Mouse (Mus musculus): ENCODE data around the gene Pdgfa. TPM values are rescaled to one million over a fixed set of nuclear protein-coding genes. Genes with fewer than 3 reads are reported as not detected.

Gene Pdgfa
- polyA plus RNA-seq, 1 experiment from 2014 or later = 14.5 TPM

DNA sequence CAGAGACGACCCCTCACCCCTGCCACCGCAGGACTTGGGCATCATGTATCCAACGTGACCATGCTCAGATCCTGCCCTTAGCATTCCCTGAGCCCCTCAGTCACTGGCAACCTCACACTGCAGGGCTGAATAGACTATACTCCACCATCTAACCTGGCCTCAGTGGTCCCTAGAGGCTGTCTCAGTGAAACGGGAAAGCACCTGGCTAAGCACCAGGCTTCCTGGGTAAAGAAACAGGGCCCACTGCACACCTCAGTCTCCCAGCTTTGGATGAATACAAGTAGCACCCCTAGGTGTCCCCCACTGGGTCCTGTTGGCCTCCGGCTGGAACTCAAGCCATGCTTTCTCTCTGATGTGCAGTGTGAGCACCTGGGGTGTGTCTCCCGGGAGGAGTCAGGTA, 23.7 kb downstream of the Pdgfa start:
- Histone ChIP-seq H3K9ac (no peak overlapping the region), H3K4me2 (no peak overlapping the region), H3K4me3 (no peak overlapping the region), H3K9me3 (no peaks in the 10 kb centered on the region), H3K27me3 (no peaks in the 10 kb centered on the region), H3K27ac (no peak overlapping the region), H3K4me1 (replicated peaks) (peaks cover 4% of the 10 kb centered on the region; the same call in 1 of the 2 replicates), H3K36me3 (no peaks in the 10 kb centered on the region)
- WGBS = 91% methylated on average over 6 of the region's 6 CpGs
- ATAC-seq (ENCODE audit: low FRiP score) = no peak

DNA sequence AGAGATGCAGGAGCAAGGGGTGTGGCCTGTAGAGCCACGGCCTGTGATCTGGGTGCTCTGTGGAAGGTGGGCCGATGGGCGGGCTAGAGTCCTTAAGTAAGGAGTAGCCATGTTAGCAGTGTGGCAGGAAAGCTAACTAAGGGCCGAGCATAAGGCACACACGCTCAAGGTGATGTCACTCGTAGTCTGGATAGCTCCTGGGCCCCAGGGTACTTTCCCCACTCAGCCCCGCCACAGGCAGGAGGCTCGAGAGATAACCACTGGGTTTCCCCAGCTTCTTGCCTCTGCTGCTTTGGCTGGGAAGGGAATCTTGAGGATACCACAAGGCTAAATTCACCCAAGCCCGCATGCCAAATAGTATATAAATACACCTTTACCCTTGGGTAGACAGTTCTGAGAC, 25.8 kb downstream of the Pdgfa start:
- Histone ChIP-seq H3K36me3 (no peaks in the 10 kb centered on the region), H3K4me3 (no peak overlapping the region), H3K4me1 (replicated peaks) (peaks cover 8% of the 10 kb centered on the region), H3K9ac (no peak overlapping the region), H3K9me3 (no peaks in the 10 kb centered on the region), H3K4me2 (no peak overlapping the region), H3K27ac (no peak overlapping the region), H3K27me3 (no peaks in the 10 kb centered on the region)
- WGBS = 85% methylated on average over 9 of the region's 9 CpGs
- no peak for ATAC-seq (ENCODE audit: low FRiP score)

DNA sequence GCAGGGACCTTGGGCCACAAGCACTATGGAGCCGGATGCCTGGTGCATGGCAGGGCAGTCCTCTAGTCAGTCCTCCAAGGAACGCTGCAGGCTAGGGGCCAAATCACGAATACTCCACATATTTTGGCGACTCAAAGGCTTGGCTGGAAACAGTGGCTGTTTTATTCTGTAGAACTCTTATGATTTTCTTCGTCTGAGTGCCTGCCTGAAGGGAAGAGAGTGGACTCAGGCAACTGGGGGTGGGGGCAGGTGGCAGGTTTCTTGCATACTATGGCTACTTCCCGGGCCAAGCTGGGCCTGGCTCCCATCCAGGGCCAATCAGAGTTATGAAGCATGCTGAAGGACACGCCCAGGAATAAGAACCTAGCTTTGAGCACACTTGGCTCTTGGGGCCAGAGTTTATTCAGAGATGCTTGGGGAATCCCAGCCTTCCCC, 27.1 kb downstream of the Pdgfa start:
- WGBS = 66% methylated on average over 7 of the region's 7 CpGs
- no peaks in the 10 kb centered on the region for H3K36me3 ChIP-seq
- ATAC-seq (ENCODE audit: low FRiP score) = no peak
- H3K4me2 ChIP-seq = no peak overlapping the region
- H3K9me3 ChIP-seq = no peaks in the 10 kb centered on the region
- no peaks in the 10 kb centered on the region for H3K27me3 ChIP-seq
- H3K27ac ChIP-seq = no peak overlapping the region
- H3K4me3 ChIP-seq = no peak overlapping the region
- H3K4me1 ChIP-seq (replicated peaks) = peaks cover 21% of the 10 kb centered on the region
- no peak overlapping the region for H3K9ac ChIP-seq

GRCm38 (mm10) chr5:138966033-138966724, 31.0 kb downstream of the Pdgfa start:
- Histone ChIP-seq H3K9ac (0 out of 2 replicates have a peak overlapping the region, but pooled peaks have one; percentile 19), H3K4me2 (no peak overlapping the region), H3K4me1 (replicated peaks) (peaks cover 22% of the 10 kb centered on the region), H3K36me3 (no peaks in the 10 kb centered on the region), H3K27ac (peak overlapping the region; percentile 25; the same call in 1 of the 2 replicates), H3K27me3 (no peaks in the 10 kb centered on the region), H3K9me3 (no peaks in the 10 kb centered on the region), H3K4me3 (no peak overlapping the region)
- WGBS = 48% methylated on average over 7 of the region's 7 CpGs
- no peak for ATAC-seq (ENCODE audit: low FRiP score)

DNA sequence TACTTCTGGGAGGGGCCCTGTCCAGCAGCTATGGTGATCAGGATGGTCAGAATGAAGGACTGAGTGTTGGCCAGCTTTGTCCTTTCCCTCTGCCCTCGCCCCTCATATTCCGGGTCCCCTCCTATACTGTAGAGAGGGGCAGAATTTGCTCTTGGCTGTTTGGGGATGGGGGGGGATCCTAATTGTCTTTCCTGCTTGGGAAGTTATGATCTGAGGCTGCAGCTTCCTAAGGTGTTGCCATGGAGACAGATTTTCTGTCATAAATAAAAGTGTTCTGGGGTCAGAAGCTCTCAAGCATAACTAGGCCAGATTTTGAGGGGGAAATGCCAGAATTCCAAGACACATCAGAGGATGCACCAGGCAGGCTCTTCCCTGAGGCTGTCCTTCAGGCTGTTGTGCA, 31.6 kb downstream of the Pdgfa start:
- Histone ChIP-seq H3K27me3 (no peaks in the 10 kb centered on the region), H3K9me3 (no peaks in the 10 kb centered on the region), H3K9ac (0 out of 2 replicates have a peak overlapping the region, but pooled peaks have one; percentile 19), H3K36me3 (no peaks in the 10 kb centered on the region), H3K27ac (0 out of 2 replicates have a peak overlapping the region, but pooled peaks have one; percentile 25), H3K4me1 (replicated peaks) (peaks cover 22% of the 10 kb centered on the region), H3K4me2 (no peak overlapping the region), H3K4me3 (no peak overlapping the region)
- WGBS = 64% methylated on average over 2 of the region's 2 CpGs
- ATAC-seq (ENCODE audit: low FRiP score) = no peak

DNA sequence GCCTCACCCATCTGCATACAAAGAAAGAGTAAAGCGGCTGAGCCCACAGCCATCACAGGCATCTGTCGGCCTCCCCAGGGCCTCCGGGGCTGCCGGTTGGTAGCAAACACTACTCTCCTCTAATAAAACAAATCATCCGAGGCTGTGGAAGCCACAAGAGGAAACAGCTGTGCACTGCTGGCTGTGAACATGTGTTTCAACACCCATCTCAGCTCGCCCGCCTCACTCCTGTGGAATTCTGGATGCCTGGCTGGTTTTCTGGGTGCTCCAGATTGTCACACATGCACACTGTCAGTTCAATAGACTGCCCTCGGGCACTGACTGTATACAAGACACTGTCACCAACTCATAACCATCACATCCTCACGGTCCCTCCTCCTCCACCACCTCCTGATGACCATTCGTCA, 40.7 kb downstream of the Pdgfa start:
- Histone ChIP-seq H3K9me3 (no peaks in the 10 kb centered on the region), H3K9ac (no peak overlapping the region), H3K36me3 (no peaks in the 10 kb centered on the region), H3K27me3 (0 out of 2 replicates have a peak, but pooled peaks cover 7% of the 10 kb centered on the region), H3K4me3 (no peak overlapping the region), H3K27ac (no peak overlapping the region), H3K4me1 (replicated peaks) (peaks cover 20% of the 10 kb centered on the region), H3K4me2 (no peak overlapping the region)
- peak; percentile 24; the same call in 1 of the 2 replicates for ATAC-seq (ENCODE audit: low FRiP score)
- 33% methylated on average over 10 of the region's 10 CpGs for WGBS

- no peak overlapping the region for H3K27ac ChIP-seq
- WGBS = 78% methylated on average over 7 of the region's 7 CpGs
- no peak overlapping the region for H3K4me2 ChIP-seq
- ATAC-seq (ENCODE audit: low FRiP score) = no peak
- H3K9me3 ChIP-seq = no peaks in the 10 kb centered on the region
- no peaks in the 10 kb centered on the region for H3K36me3 ChIP-seq
- H3K4me1 ChIP-seq (replicated peaks) = peaks cover 26% of the 10 kb centered on the region
- H3K9ac ChIP-seq = no peak overlapping the region
- H3K4me3 ChIP-seq = no peak overlapping the region
- 0 out of 2 replicates have a peak, but pooled peaks cover 8% of the 10 kb centered on the region for H3K27me3 ChIP-seq
These were observed 43.2 kb downstream of the Pdgfa start for GRCm38 (mm10) chr5:138953986-138954385.

- Histone ChIP-seq H3K4me3 (no peak overlapping the region), H3K4me2 (no peak overlapping the region), H3K36me3 (no peaks in the 10 kb centered on the region), H3K27ac (no peak overlapping the region), H3K9ac (no peak overlapping the region), H3K9me3 (no peaks in the 10 kb centered on the region), H3K4me1 (replicated peaks) (peaks cover 36% of the 10 kb centered on the region), H3K27me3 (0 out of 2 replicates have a peak, but pooled peaks cover 8% of the 10 kb centered on the region)
- 65% methylated on average over 13 of the region's 13 CpGs for WGBS
- no peak for ATAC-seq (ENCODE audit: low FRiP score)
These were observed 44.2 kb downstream of the Pdgfa start for GRCm38 (mm10) chr5:138952969-138953368.

GRCm38 (mm10) chr5:138951305-138951704, 45.9 kb downstream of the Pdgfa start:
- Histone ChIP-seq H3K27me3 (0 out of 2 replicates have a peak, but pooled peaks cover 4% of the 10 kb centered on the region), H3K9ac (no peak overlapping the region), H3K4me3 (no peak overlapping the region), H3K9me3 (no peaks in the 10 kb centered on the region), H3K36me3 (no peaks in the 10 kb centered on the region), H3K4me1 (replicated peaks) (peaks cover 39% of the 10 kb centered on the region), H3K27ac (no peak overlapping the region), H3K4me2 (no peak overlapping the region)
- 94% methylated on average over 2 of the region's 2 CpGs for WGBS
- no peak for ATAC-seq (ENCODE audit: low FRiP score)

DNA sequence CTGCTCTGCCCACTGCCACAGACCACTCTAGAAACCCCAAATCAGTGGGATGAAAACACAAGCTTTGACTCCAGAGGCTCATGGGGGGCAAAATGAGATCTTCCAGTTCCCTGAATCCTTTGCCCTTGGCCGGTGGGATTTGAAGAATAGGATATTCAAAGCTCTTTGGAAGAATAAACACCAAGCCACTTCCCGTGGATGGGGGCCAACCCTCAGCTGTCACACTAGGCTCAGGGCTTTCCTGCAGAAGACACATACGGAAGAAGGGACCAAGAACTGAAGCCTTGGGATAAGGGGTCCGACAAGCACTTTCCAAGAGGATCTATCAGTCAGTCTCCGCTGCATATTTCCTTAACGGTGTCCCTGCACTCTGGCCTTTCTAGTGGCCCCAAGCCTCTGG, 48.0 kb downstream of the Pdgfa start:
- H3K4me3 ChIP-seq = no peak overlapping the region
- ATAC-seq (ENCODE audit: low FRiP score) = no peak
- H3K9me3 ChIP-seq = no peaks in the 10 kb centered on the region
- H3K9ac ChIP-seq = no peak overlapping the region
- no peak overlapping the region for H3K27ac ChIP-seq
- 0 out of 2 replicates have a peak, but pooled peaks cover 4% of the 10 kb centered on the region for H3K27me3 ChIP-seq
- H3K4me1 ChIP-seq (replicated peaks) = peaks cover 28% of the 10 kb centered on the region
- H3K36me3 ChIP-seq = no peaks in the 10 kb centered on the region
- 82% methylated on average over 6 of the region's 6 CpGs for WGBS
- H3K4me2 ChIP-seq = no peak overlapping the region

DNA sequence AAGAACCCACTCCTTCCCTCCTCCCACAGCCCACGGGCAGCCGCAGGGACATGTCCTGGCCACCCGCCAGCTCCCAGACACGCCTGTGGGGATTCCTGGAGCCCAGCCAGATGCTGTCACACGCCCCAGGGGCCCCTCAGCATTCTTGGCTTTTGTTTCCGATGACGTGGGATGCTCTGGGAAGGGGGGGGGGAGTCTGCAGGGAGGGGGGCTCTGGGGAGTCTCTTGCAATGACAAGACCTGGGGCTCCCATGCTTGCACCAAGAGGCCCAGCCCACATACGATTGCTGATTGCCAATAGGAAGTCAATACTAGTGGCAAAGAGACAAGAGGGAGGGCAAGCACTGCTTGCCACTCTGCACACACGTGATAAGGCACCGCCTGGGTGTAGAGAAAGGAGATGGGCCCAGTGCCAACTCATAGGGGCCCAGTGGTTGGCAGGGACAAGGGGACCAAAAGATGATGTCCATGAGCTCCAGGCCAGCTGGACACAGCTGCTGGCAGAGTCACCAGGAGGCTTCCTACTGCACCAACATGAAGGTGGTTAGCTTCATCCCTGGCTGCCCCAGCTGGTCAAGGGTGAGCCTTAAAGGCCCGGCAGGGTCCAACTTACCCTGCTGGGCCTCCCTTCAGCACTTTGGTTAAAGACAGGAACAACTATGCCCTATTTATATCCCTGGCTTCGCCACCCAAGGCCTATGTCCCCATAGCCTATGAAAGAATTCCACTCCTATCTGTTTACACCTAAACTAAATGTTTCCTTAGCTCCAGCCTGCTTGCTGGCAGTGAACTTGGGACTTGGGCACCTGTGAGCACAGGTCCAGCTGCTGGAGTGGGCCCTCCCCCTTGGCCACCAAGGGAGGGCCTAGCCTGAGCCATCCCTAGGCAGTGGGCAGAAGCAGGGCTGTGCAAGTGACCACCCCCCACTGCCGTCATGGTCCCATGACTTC, 48.9 kb downstream of the Pdgfa start:
- peak; percentile 69; the same call in 1 of the 2 replicates for ATAC-seq (ENCODE audit: low FRiP score)
- Histone ChIP-seq H3K4me3 (no peak overlapping the region), H3K9ac (no peak overlapping the region), H3K27me3 (0 out of 2 replicates have a peak, but pooled peaks cover 4% of the 10 kb centered on the region), H3K4me2 (no peak overlapping the region), H3K4me1 (replicated peaks) (peaks cover 28% of the 10 kb centered on the region), H3K36me3 (no peaks in the 10 kb centered on the region), H3K9me3 (no peaks in the 10 kb centered on the region), H3K27ac (peak overlapping the region; percentile 23; the same call in 1 of the 2 replicates)
- 31% methylated on average over 13 of the region's 13 CpGs for whole genome bisulfite sequencing

DNA sequence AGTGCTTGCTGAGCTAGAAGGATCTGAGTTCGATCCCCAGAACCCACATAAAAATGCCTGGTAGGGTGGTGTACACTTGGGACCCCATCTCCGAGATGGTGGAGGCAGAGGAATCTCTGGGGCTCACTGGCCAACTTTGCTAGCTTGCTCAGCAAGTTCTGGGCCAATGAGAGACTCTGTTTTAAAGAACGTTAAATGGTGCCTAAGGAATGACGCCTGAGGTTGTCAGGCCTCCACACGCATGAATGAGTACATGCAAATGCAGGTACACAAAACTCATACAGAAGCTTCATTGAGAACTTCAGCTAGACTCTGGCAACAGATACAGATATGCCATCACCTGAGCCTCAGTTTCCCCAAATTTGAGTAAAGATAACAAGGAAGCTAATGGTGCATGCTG, 49.7 kb downstream of the Pdgfa start:
- peaks cover 28% of the 10 kb centered on the region for H3K4me1 ChIP-seq (replicated peaks)
- H3K9me3 ChIP-seq = no peaks in the 10 kb centered on the region
- ATAC-seq (ENCODE audit: low FRiP score) = no peak
- H3K9ac ChIP-seq = no peak overlapping the region
- no peak overlapping the region for H3K4me3 ChIP-seq
- no peaks in the 10 kb centered on the region for H3K36me3 ChIP-seq
- no peak overlapping the region for H3K4me2 ChIP-seq
- peak overlapping the region; percentile 12; the same call in 1 of the 2 replicates for H3K27ac ChIP-seq
- 0 out of 2 replicates have a peak, but pooled peaks cover 4% of the 10 kb centered on the region for H3K27me3 ChIP-seq
- 56% methylated on average over 5 of the region's 5 CpGs for WGBS

Data from hindbrain, embryonic 13.5 days (tissue).